Comparison of ENCODE assay signal across 8 mouse cellular contexts in the genomic region with DNA sequence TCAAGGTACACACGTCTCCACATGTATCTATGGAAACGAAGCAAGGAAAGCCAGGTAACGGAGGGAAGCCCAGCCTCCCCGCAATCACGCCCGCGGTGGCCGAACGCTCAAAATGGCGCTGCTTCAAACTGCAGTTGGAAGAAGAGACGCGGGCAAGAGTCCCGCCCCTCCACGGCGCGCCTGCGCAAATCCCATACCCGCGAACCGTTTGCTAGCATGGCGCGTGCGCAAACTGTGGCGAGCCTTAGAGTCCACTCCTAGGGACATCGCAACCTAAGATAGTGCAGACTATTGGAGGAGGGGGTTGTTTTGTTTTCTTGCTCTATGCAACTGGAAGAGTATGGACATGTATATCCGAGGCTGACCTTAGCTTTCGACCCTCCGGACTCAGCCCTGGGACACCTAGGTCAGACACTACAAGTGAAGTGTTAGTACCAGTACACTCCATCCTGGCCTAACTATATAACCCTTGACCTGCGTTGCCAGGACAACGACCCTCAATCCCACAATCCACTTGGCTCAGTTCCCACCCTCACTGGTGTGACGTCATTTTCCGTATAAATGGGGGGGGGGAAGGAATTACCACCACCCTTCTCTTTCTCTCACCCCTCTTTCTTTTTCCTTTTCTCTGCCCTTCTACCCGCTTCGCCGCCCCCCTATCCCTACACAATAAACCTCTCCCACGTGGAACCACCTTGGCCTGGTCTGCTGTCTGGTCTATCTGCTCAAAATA. TPM values are rescaled to one million over a fixed set of nuclear protein-coding genes. Genes with fewer than 3 reads are reported as not detected.
DNase-seq lines count a peak whose midpoint lies in the region; ATAC-seq and TF ChIP-seq lines count a peak whose summit lies in the region.

A gene (minus strand): TSS at position 117 of the 733 bp plus-strand sequence.

- no peaks in the 10 kb centered on the region for H3K9me3 ChIP-seq in hindbrain, embryonic 10.5 days
- no peaks in the 10 kb centered on the region for H3K9me3 ChIP-seq in lung, postnatal 0 days (ENCODE audit: low read length)

- under 1% methylated on average over 36 of the region's 36 CpGs for WGBS in hindbrain, embryonic 10.5 days
- WGBS in lung, postnatal 0 days = under 1% methylated on average over 36 of the region's 36 CpGs

- H3K9ac ChIP-seq in lung, postnatal 0 days (replicated peaks; ENCODE audit: low read depth) = peak within 1 kb of the TSS; percentile 85

- H3K4me1 ChIP-seq in hindbrain, embryonic 10.5 days (replicated peaks) = peaks cover 23% of the 10 kb centered on the region
- no peaks in the 10 kb centered on the region for H3K4me1 ChIP-seq in lung, postnatal 0 days (ENCODE audit: insufficient read depth, low read depth, low read length)

- peak within 1 kb of the TSS; percentile 97 for H3K27ac ChIP-seq in hindbrain, embryonic 10.5 days
- peak within 1 kb of the TSS; percentile 96 for H3K27ac ChIP-seq in lung, postnatal 0 days (ENCODE audit: low read length)

- no peaks in the 10 kb centered on the region for H3K27me3 ChIP-seq in hindbrain, embryonic 10.5 days (ENCODE audit: insufficient read depth, poor library complexity, severe bottlenecking)
- no peaks in the 10 kb centered on the region for H3K27me3 ChIP-seq in lung, postnatal 0 days (replicated peaks; ENCODE audit: insufficient read depth, low read length)

- H3K36me3 ChIP-seq in hindbrain, embryonic 10.5 days = peaks cover 17% of the 10 kb centered on the region; the same call in 1 of the 2 replicates
- H3K36me3 ChIP-seq in lung, postnatal 0 days (ENCODE audit: insufficient read depth, low read length) = no peaks in the 10 kb centered on the region

- peak within 1 kb of the TSS; percentile 97 for H3K4me3 ChIP-seq in hindbrain, embryonic 10.5 days
- peak within 1 kb of the TSS; percentile 86 for H3K4me3 ChIP-seq in lung, postnatal 0 days (ENCODE audit: low read depth, low read length)

- TF ChIP-seq CTCF in lung, postnatal 0 days (IDR thresholded peaks at IDR 0.05) = peak; percentile 5; the same call in 1 of the 2 replicates

- peak within 1 kb of the TSS; percentile 80 for H3K4me2 ChIP-seq in lung, postnatal 0 days (replicated peaks; ENCODE audit: low read depth, low read length)

- ATAC-seq in frontal cortex, adult (ENCODE audit: low TSS enrichment) = peak; percentile 92
- peak; percentile 98 for ATAC-seq in lung, postnatal 0 days

- peak; percentile 98 for DNase-seq in MN1 (ENCODE audit: low spot score)
- DNase-seq in cerebellum, adult 9-10 months = peak; percentile 98
- DNase-seq in hindbrain, embryonic 10.5 days (ENCODE audit: low spot score) = peak; percentile 98
- DNase-seq in layer of hippocampus, adult 9-11 months = peak; percentile 96
- peak; percentile 98 for DNase-seq in lung, postnatal 0 days (ENCODE audit: low spot score)
- peak; percentile 94 for DNase-seq in ovary, postnatal 14 days (ENCODE audit: low spot score)
- DNase-seq in thymus, postnatal 14 days = peak; percentile 95

- no peak for TF ChIP-seq EP300 in lung, postnatal 0 days (IDR thresholded peaks at IDR 0.05)

RNA-seq across cellular contexts. Expression of the gene that starts here (rescaled TPM):
- polyA plus RNA-seq in hindbrain, embryonic 10.5 days (2016; fragmentation: Nextera tagmentation; extraction: Ambion mirVana) = 36.2 and 43.9 TPM in 2 replicates
- 9.2 and 11.7 TPM in 2 replicates for polyA plus RNA-seq in lung, postnatal 0 days (2015; fragmentation: Nextera tagmentation; extraction: Ambion mirVana)

Comparison
In these comparisons a context has a peak if more than half of its experiments do, and no peak if none do; other contexts are left out.
1. Peak in every context shown above with its lines: DNase-seq, ATAC-seq, H3K4me3 ChIP-seq and H3K27ac ChIP-seq.